Mouse (Mus musculus): Measurements from ENCODE around the gene Epha8. TPM values are rescaled to one million over a fixed set of nuclear protein-coding genes. Genes with fewer than 3 reads are reported as not detected.

Gene Epha8
- total RNA-seq, 2 experiments from 2014 or later, result not detected

DNA sequence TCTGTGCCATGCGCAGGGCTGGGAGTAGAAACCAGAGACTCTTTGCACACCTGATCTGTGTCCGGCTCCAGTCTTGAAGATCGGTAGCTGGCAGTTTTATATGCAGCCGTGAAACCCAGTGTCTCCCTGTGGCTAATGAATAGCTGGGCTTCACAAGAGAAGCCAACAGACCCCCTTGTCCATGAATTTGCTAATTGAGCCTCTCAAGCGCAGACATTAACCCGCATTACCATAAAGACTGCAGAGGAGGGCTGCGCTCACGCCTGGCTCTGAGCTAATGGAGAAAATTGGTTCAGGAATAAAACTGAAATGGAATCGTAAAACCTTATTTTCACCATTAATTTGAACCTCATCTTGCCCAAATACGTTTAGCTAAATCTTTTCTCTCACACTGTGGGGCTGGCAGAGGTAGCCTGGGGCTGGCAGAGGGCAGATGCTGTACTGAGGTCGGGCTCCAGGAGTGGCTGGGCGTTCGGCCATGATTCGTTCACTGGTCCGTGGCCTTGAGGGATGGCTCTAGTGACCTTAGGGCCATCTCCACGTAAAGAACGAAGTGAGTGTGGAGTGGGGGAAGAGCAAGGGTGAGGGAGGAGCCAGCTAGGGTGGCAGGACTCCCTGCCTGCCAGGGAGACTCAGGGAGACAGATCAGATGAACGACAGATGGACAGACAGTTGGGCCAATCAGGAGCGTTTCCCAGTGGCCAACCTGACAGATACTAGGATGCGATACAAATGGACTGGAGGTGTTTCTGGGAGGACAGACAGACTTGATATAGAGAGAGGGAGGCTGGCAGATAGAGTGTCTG, 40.1 kb downstream of the Epha8 start:
- intact Hi-C loops (cut with DNase I), result no loop called here
- TF ChIP-seq CTCF (IDR thresholded peaks at IDR 0.05), result no peak
- H3K27ac ChIP-seq, result no peak overlapping the region
- no peak for DNase-seq
- no peak overlapping the region for H3K4me3 ChIP-seq

DNA sequence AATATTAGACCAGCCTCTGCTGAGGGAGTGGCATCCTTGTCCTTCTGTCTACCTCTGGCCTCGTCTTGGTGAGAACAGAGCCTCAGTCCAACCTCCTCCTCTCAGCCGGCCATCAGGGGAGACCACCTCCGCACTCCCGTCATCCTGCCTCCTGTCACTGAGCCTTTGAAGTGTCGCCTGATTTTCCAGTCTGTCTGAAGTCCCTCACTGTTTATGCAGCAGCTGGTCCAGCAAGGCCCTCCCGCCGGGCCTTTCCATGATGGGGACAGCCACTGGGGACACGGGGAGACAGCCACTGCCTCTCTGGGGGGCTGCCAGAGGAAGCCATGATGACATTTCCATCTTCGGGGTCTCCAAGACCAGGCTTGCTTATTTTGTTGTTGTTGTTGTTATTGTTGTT, 43.8 kb downstream of the Epha8 start:
- intact Hi-C loops (cut with DNase I), result no loop called here
- no peak for DNase-seq
- TF ChIP-seq CTCF (IDR thresholded peaks at IDR 0.05), result no peak
- Histone ChIP-seq H3K27ac (no peak overlapping the region), H3K4me3 (no peak overlapping the region)

DNA sequence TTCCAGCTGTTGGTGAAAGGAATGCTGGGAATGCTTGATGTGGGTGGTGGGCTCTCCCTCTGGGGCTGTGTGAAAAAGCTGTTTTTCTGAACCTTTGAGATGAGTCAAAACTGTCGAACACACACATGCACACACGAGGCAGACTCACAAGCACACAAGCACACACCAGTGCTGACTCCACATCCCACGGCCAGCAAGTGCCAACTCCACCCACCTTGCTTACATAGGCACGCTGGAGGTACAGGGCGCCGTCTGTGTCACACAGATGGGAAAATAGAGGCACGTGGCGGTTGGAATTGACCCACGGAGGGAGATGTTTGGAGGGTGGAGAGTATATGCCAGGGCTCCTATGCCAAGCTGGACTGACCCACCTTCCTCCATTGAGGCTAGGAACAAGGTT, 44.8 kb downstream of the Epha8 start:
- no peak for TF ChIP-seq CTCF (IDR thresholded peaks at IDR 0.05)
- intact Hi-C loops (cut with DNase I), result no loop called here

DNA sequence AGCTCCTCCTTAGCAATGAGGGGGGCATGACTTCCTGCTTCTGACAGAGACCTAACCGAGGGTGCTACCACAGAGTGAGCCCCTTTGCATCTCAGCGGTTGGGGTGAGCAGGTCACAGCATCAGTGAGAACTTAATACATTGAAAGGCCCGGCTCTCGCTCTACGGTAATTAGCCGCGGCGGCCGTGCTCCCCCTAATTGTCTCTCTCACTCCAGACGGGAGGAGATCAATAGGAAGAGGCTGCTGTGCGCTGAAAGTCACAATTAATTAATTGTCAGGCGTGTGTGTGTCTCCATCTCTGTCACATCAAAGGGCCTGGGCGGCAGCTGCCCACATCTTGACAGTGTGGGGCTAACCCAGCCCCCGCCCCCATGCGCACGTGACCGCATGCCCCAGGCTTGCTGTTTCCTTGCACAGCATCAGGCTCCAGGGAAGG, 45.4 kb downstream of the Epha8 start:
- H3K27ac ChIP-seq, result no peak overlapping the region
- no peak overlapping the region for H3K4me3 ChIP-seq
- DNase-seq, result no peak
- TF ChIP-seq CTCF (IDR thresholded peaks at IDR 0.05), result no peak
- intact Hi-C loops (cut with DNase I), result no loop called here

More for the DNA sequence above, 44.8 kb downstream of the Epha8 start:
- DNase-seq, result no peak
- no peak overlapping the region for H3K4me3 ChIP-seq
- no peak overlapping the region for H3K27ac ChIP-seq

DNA sequence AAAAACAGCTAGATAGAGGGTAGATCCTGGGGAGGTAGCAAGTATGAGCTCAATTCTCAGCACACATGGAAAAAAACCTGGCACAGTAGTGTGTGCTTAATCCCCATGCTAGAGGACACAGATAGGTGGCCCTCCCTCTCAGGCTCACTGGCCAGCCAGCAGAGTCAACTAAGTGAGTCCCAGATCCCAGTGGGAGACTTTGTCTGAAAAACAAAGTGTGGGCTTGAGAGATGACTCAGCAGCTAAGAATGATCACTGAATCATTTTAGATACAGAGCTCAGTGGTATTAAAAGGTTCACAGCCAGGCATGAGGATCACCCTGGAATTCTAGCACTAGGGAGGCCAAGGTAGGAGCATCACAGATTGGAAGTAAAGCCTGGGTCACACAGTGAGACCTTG, 48.8 kb downstream of the Epha8 start:
- TF ChIP-seq CTCF (IDR thresholded peaks at IDR 0.05), result no peak
- Histone ChIP-seq H3K4me3 (no peak overlapping the region), H3K27ac (no peak overlapping the region)
- DNase-seq, result no peak
- intact Hi-C loops (cut with DNase I), result loop anchor here (1.0 kb wide), 1 partner anchor 164 kb away; no protein-coding TSS in a partner anchor

DNA sequence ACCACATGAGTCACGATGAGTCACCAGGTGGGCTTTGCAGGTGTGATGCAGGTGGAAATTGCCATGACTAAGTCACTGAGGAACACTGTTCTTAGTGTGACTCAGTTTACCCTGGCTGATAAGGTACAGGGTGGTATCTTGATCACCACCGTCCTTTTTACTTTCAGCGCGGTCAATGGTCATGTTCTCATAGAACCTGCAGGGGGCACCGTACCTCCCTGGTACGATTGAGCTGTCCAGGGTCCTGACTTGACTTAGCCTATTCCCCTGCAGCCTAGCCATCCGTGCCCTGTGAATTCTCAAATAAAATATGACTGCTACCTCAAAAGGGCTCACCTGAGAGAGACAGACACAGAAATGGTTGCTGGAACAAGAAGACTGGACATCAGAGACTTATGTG, 49.6 kb downstream of the Epha8 start:
- peak; percentile 51 for DNase-seq
- no peak overlapping the region for H3K4me3 ChIP-seq
- intact Hi-C loops (cut with DNase I), result loop anchor here (1.0 kb wide), 1 partner anchor 165 kb away; no protein-coding TSS in a partner anchor
- H3K27ac ChIP-seq, result no peak overlapping the region
- peak; percentile 75 for TF ChIP-seq CTCF (IDR thresholded peaks at IDR 0.05)

DNA sequence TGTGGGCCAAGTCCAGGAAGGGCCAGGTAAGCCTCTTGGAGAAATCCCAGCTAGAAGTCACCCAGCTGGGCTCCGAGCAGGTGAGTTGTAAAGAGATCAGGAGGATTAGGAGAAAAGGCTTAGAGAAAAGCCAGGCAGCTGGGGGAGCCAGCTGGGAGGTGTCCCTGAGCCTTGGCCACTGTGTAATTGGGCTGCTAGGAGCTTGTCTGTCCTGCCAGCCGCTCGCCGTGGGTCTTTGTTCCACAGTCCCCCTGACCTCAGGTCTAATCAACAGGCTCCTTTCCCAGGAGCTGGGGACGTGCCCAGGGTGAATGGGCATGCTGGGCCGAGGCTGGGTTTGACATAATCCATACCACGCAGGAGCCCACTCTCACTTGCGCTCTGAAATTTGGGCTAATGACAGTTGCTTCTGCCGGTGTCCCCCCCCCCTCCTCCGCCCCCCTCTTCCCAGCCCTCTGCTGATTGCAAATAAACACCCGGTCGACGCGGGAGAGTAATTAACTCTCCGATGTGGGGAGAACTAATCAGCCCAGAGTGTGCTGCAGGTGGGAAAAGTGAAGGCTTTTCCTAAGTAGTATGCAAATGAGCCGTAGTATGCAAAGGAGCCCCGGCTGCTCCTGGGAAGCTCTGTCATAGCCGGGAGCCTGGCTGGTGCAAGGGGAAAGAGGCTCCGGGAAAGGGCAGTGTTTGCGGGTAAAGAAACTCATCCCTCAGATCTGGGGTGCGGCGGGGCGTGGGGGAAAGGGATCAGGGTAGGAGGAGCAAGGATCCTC, 51.7 kb downstream of the Epha8 start:
- no peak for TF ChIP-seq CTCF (IDR thresholded peaks at IDR 0.05)
- Histone ChIP-seq H3K27ac (no peak overlapping the region), H3K4me3 (no peak overlapping the region)
- intact Hi-C loops (cut with DNase I), result no loop called here
- DNase-seq, result no peak

DNA sequence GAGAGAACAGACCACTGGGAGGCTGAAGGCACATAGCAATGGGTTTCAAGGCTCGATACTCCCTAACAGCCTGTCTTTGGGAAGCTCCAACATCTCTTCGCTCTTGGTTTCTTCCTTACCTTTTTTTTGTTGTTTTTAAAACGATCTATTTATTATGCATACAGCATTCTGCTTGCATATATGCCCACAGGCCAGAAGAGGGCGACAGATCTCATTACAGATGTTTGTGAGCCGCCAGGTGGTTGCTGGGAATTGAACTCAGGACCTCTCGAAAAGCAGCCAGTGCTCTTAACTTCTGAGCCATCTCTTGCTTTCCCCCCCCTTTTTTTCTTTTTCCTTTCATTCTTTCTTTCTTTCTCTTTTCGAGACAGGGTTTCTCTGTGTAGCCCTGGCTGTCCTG, 57.5 kb downstream of the Epha8 start:
- Histone ChIP-seq H3K27ac (no peak overlapping the region), H3K4me3 (no peak overlapping the region)
- intact Hi-C loops (cut with DNase I), result no loop called here
- TF ChIP-seq CTCF (IDR thresholded peaks at IDR 0.05), result peak; percentile 31; the same call in 1 of the 2 replicates
- no peak for DNase-seq

DNA sequence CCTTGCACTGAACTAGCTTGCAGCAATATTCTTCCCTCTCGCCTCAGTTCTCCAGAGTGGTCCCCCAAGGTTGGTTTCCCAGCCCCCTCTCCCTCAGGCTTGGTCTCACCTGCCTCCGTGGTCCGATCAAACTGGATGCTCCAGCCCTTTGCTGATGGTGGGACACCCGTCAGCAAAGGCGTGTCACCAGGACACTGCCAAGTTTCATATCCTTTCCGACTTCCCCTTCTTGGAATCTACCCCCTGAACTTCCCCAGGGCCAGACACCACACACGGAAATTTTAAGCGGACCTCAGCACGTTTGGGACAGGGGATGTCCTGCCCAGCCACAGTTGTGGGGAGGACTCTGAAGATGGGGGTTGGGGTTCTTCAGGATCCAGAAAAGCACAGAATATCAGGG, 58.0 kb downstream of the Epha8 start, which contains the start of gene C1qa:
TSS of gene C1qa (minus strand) at position 167 of the 400 bp plus-strand sequence.
- intact Hi-C loops (cut with DNase I), result no loop called here
- Histone ChIP-seq H3K4me3 (peak within 1 kb of the TSS; percentile 45), H3K27ac (peak within 1 kb of the TSS; percentile 40)
- no peak for TF ChIP-seq CTCF (IDR thresholded peaks at IDR 0.05)
- DNase-seq, result no peak

DNA sequence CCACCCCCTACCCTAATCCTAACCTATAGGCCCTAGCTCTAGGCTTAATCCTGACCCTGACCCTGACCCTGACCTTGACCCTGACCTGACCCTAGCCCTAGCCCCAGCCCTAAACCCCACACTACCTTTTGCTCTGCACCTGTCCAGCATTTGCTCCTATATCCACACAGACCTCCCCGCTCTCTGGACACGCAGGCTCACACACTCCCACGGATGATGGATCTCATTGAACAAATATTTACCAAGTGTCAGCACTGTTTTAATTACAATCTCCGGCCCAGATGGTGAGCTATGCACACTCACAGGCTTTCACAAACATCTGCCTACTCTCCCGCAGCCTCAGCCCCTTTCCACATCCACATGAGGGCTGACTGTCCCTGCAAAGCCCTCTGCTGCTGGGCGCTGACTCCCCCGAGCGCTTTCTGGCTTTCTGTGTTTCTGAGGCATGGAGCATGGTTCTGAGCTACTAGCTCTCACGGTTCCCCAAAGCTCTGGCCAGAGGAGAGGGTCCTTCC, 58.5 kb downstream of the Epha8 start:
- peak overlapping the region; percentile 40; the same call in 1 of the 2 replicates for H3K27ac ChIP-seq
- intact Hi-C loops (cut with DNase I), result no loop called here
- peak overlapping the region; percentile 45 for H3K4me3 ChIP-seq
- no peak for TF ChIP-seq CTCF (IDR thresholded peaks at IDR 0.05)
- no peak for DNase-seq

DNA sequence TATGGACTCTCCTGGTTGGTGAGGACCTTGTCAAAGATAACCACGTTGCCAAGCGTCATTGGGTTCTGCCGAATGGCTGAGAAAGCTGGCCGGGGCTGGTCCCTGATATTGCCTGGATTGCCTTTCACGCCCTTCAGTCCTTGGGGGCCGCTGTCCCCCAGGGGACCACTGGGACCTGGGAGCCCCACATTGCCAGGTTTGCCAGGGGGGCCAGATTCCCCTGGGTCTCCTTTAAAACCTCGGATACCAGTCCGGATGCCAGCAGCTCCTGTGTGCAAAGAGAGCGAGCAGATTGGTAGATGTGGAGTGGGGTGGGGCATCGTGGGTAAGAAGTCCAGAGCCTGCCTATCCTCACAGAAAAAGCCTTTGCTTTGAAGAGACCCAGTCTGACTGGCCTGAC, 60.2 kb downstream of the Epha8 start:
- Histone ChIP-seq H3K27ac (0 out of 2 replicates have a peak overlapping the region, but pooled peaks have one; percentile 20), H3K4me3 (peak overlapping the region; percentile 45)
- intact Hi-C loops (cut with DNase I), result no loop called here
- TF ChIP-seq CTCF (IDR thresholded peaks at IDR 0.05), result no peak
- DNase-seq, result no peak

DNA sequence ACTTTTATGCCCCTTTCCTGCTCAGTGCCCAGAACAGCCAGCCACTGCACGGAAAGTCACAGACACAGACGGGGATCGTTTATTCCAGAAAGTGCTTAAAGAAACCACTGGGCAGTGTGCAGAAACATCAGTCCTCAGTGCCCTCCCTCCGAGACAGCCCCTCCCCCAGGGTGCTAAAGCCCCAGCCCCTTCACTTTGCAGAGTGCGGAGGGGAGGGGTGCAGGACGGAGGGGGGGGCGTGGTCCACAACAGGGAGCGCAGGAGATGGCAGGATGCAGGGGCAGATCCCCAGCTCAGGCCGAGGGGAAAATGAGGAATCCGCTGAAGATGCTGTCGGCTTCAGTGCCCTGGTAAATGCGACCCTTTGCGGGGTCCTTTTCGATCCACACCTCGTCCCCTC, 60.8 kb downstream of the Epha8 start:
- DNase-seq, result peak; percentile 40
- H3K4me3 ChIP-seq, result peak overlapping the region; percentile 45
- intact Hi-C loops (cut with DNase I), result no loop called here
- 0 out of 2 replicates have a peak overlapping the region, but pooled peaks have one; percentile 20 for H3K27ac ChIP-seq
- TF ChIP-seq CTCF (IDR thresholded peaks at IDR 0.05), result no peak

DNA sequence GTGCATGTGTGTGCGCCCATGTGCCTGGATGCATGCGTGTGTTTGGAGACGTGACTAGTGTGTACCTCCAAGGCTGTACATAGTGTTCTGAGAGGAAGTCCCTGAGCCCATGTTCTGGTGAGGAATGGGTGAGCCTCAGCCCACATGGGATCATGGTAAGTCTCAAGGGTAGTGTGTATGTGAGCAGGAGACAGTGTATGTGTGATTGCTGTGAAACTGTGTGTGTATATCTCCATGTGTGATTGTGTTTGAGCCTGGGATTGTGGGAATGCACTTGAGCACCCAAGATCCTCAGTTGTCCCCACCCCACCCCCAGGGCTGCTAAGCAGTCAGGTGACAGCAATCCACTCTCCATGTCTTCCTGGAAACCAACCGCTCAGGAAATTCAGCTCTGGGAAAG, 61.8 kb downstream of the Epha8 start:
- intact Hi-C loops (cut with DNase I), result no loop called here
- DNase-seq, result no peak
- no peak overlapping the region for H3K27ac ChIP-seq
- TF ChIP-seq CTCF (IDR thresholded peaks at IDR 0.05), result no peak
- H3K4me3 ChIP-seq, result no peak overlapping the region

Measured in gastrocnemius, adult 2 months (tissue).